Mouse (Mus musculus): ENCODE results near the gene Trim31. TPM values are rescaled to one million over a fixed set of nuclear protein-coding genes. Genes with fewer than 3 reads are reported as not detected.

Trim31 gene
- total and polyA plus RNA-seq, 2 experiments, result not detected

DNA sequence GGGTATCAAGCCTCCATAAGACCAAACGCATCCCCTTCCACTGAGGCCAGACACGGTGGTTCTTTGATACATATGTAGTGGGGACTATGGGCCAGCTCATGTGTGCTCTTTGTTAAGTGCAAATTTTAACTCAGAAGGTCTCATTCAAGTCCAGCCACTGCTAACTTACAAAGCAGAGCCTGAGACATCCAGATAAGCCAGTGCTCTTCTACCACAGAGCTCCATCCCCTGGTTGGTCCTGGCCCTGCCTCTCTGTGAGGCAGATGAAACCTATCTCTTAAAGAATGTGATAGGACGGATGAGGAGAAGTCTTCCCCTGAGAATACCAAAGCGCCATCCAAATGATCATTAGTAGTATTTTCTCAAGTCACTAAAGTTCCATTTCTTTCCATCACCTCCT lies 1.5 kb downstream of the Trim31 start:
- Histone ChIP-seq H3K27ac (replicated peaks; ENCODE audit: insufficient read depth, low read depth, low read length) (no peak overlapping the region), H3K9ac (ENCODE audit: low read depth, low read length) (no peak overlapping the region), H3K36me3 (ENCODE audit: control insufficient read depth, insufficient read depth, low read length) (no peaks in the 10 kb centered on the region), H3K27me3 (ENCODE audit: control insufficient read depth, insufficient read depth, low read length) (no peaks in the 10 kb centered on the region), H3K79me2 (ENCODE audit: control insufficient read depth, insufficient read depth, low read length) (no peaks in the 10 kb centered on the region), H3K4me1 (ENCODE audit: control insufficient read depth, insufficient read depth, low read length) (no peaks in the 10 kb centered on the region), H3K4me3 (ENCODE audit: insufficient read depth, low read depth, low read length) (no peak overlapping the region)
- DNase-seq (ENCODE audit: extremely low read depth, low read depth, low spot score), result no peak
- WGBS, result 86% methylated on average over 4 of the region's 4 CpGs
- TF ChIP-seq CTCF (IDR thresholded peaks at IDR 0.05; ENCODE audit: low read depth, low read length) (no peak), POLR2A (IDR thresholded peaks at IDR 0.05; ENCODE audit: extremely low read depth, insufficient read depth, low read length) (no peak)

DNA sequence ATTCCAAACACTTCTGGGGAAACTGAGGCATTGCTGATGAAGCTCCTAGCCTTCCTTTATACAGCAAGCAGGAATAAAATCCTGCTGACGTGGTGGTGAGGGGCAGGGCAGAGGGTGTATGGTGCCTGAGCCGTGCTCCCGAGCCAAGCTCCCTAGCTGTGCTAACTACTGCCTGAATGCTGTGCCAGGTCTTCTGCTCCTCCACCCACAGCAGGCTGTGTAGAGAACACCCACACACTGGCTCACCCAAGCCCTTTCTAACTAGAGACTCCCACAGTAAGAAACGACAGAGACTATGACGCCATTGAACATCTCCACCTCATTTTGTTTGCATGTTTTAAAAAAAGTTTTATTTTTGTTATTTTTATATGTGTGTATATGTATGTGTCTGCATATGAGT lies 2.1 kb downstream of the Trim31 start:
- TF ChIP-seq CTCF (IDR thresholded peaks at IDR 0.05; ENCODE audit: low read depth, low read length) (no peak), POLR2A (IDR thresholded peaks at IDR 0.05; ENCODE audit: extremely low read depth, insufficient read depth, low read length) (no peak)
- H3K79me2 ChIP-seq (ENCODE audit: control insufficient read depth, insufficient read depth, low read length), result no peaks in the 10 kb centered on the region
- H3K9ac ChIP-seq (ENCODE audit: low read depth, low read length), result no peak overlapping the region
- 85% methylated on average over 5 of the region's 5 CpGs for WGBS
- no peak overlapping the region for H3K27ac ChIP-seq (replicated peaks; ENCODE audit: insufficient read depth, low read depth, low read length)
- no peaks in the 10 kb centered on the region for H3K36me3 ChIP-seq (ENCODE audit: control insufficient read depth, insufficient read depth, low read length)
- H3K4me1 ChIP-seq (ENCODE audit: control insufficient read depth, insufficient read depth, low read length), result no peaks in the 10 kb centered on the region
- no peak for DNase-seq (ENCODE audit: extremely low read depth, low read depth, low spot score)
- no peaks in the 10 kb centered on the region for H3K27me3 ChIP-seq (ENCODE audit: control insufficient read depth, insufficient read depth, low read length)
- no peak overlapping the region for H3K4me3 ChIP-seq (ENCODE audit: insufficient read depth, low read depth, low read length)

DNA sequence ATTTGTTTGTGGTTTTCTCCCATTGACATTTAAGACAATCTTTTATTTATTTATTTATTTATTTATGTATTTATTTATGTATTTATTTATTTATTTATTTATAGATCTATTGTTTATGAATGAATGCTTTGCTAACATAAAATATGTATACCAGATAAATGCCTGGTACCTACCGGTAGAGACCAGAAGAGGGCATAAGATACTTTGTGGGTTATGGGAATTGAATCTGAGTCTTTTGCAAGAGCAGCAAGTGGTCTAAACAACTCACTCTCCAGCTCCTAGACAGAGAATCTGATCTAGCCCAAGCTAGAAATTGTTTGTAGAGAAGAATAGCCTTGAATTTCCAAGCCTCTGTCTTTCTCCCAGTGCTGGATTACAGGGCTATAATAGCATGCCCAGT lies 2.8 kb downstream of the Trim31 start:
- 43% methylated on average over 1 of the region's 1 CpGs for WGBS
- H3K79me2 ChIP-seq (ENCODE audit: control insufficient read depth, insufficient read depth, low read length), result no peaks in the 10 kb centered on the region
- H3K4me3 ChIP-seq (ENCODE audit: insufficient read depth, low read depth, low read length), result no peak overlapping the region
- H3K27me3 ChIP-seq (ENCODE audit: control insufficient read depth, insufficient read depth, low read length), result no peaks in the 10 kb centered on the region
- no peak overlapping the region for H3K9ac ChIP-seq (ENCODE audit: low read depth, low read length)
- no peak for DNase-seq (ENCODE audit: extremely low read depth, low read depth, low spot score)
- no peaks in the 10 kb centered on the region for H3K36me3 ChIP-seq (ENCODE audit: control insufficient read depth, insufficient read depth, low read length)
- no peak overlapping the region for H3K27ac ChIP-seq (replicated peaks; ENCODE audit: insufficient read depth, low read depth, low read length)
- no peak for TF ChIP-seq POLR2A (IDR thresholded peaks at IDR 0.05; ENCODE audit: extremely low read depth, insufficient read depth, low read length)
- no peak for TF ChIP-seq CTCF (IDR thresholded peaks at IDR 0.05; ENCODE audit: low read depth, low read length)
- H3K4me1 ChIP-seq (ENCODE audit: control insufficient read depth, insufficient read depth, low read length), result no peaks in the 10 kb centered on the region

DNA sequence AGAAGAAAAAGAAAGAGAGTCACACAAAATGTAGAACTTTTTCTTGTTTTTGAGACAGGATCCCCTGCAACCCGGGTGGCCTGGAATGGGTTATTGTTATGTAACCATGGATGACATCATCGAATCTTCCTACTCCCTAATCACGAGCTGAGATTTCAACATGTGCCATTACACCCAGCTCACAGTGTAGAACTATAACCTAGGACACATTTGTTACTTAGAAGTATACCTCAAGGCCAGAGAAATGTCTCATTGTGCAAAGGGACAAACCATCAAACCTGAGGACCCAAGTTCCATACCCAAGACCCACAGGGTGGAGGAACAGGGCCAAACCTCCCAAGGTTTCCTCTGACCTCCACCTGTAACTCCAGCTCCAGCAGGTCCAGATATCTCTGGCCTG lies 5.7 kb downstream of the Trim31 start:
- WGBS, result 36% methylated on average over 3 of the region's 3 CpGs
- Histone ChIP-seq H3K79me2 (ENCODE audit: control insufficient read depth, insufficient read depth, low read length) (no peaks in the 10 kb centered on the region), H3K9ac (ENCODE audit: low read depth, low read length) (no peak overlapping the region), H3K4me3 (ENCODE audit: insufficient read depth, low read depth, low read length) (no peak overlapping the region), H3K27ac (replicated peaks; ENCODE audit: insufficient read depth, low read depth, low read length) (no peak overlapping the region), H3K4me1 (ENCODE audit: control insufficient read depth, insufficient read depth, low read length) (no peaks in the 10 kb centered on the region), H3K27me3 (ENCODE audit: control insufficient read depth, insufficient read depth, low read length) (no peaks in the 10 kb centered on the region), H3K36me3 (ENCODE audit: control insufficient read depth, insufficient read depth, low read length) (no peaks in the 10 kb centered on the region)
- DNase-seq (ENCODE audit: extremely low read depth, low read depth, low spot score), result peak; percentile 4
- TF ChIP-seq CTCF (IDR thresholded peaks at IDR 0.05; ENCODE audit: low read depth, low read length) (no peak), POLR2A (IDR thresholded peaks at IDR 0.05; ENCODE audit: extremely low read depth, insufficient read depth, low read length) (no peak)

DNA sequence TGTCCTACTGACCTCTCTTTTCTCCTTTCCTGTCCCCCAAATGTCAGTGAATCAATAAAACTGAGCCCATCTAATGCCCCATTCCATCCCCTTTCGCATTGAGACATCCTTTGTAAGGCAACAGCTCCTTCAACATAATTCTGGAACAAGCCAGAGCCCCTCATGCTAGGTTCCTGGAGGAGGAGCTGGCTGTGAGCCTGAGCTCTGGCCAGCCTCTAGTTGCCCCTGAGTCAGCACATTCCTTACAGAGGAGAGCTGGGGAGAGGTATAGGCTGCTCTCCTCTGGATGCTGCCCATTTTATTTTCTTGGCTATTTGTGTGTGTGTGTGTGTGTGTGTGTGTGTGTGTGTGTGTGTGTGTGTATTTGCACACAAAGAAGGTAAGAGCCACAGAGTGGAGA lies 10.3 kb downstream of the Trim31 start:
- TF ChIP-seq POLR2A (IDR thresholded peaks at IDR 0.05; ENCODE audit: extremely low read depth, insufficient read depth, low read length) (no peak), CTCF (IDR thresholded peaks at IDR 0.05; ENCODE audit: low read depth, low read length) (no peak)
- no peaks in the 10 kb centered on the region for H3K27me3 ChIP-seq (ENCODE audit: control insufficient read depth, insufficient read depth, low read length)
- no peaks in the 10 kb centered on the region for H3K79me2 ChIP-seq (ENCODE audit: control insufficient read depth, insufficient read depth, low read length)
- H3K36me3 ChIP-seq (ENCODE audit: control insufficient read depth, insufficient read depth, low read length), result no peaks in the 10 kb centered on the region
- no peak overlapping the region for H3K9ac ChIP-seq (ENCODE audit: low read depth, low read length)
- no peak overlapping the region for H3K4me3 ChIP-seq (ENCODE audit: insufficient read depth, low read depth, low read length)
- no peaks in the 10 kb centered on the region for H3K4me1 ChIP-seq (ENCODE audit: control insufficient read depth, insufficient read depth, low read length)
- no peak overlapping the region for H3K27ac ChIP-seq (replicated peaks; ENCODE audit: insufficient read depth, low read depth, low read length)
- DNase-seq (ENCODE audit: extremely low read depth, low read depth, low spot score), result no peak
- 54% methylated on average over 1 of the region's 1 CpGs for WGBS

DNA sequence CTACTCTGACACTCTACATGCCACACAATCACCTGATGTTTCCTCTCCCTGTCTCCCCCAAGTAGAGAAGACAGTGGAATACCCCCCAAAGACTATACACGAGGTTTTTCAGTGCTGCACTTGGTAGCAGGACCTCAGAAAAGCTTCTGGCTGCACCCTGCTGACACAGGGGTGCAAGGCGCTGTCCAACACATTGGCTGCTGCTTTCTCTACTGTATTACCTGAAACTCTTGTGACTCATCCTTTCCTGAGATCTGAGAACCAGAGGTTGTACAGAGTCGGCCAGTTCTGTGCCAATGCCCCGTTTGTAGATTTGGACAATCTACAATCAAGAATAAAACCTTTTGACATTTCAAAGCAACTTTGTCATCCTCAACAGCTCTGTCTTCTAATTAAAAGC lies 11.9 kb downstream of the Trim31 start:
- DNase-seq (ENCODE audit: extremely low read depth, low read depth, low spot score), result no peak
- H3K27me3 ChIP-seq (ENCODE audit: control insufficient read depth, insufficient read depth, low read length), result no peaks in the 10 kb centered on the region
- no peaks in the 10 kb centered on the region for H3K79me2 ChIP-seq (ENCODE audit: control insufficient read depth, insufficient read depth, low read length)
- no peaks in the 10 kb centered on the region for H3K36me3 ChIP-seq (ENCODE audit: control insufficient read depth, insufficient read depth, low read length)
- H3K4me1 ChIP-seq (ENCODE audit: control insufficient read depth, insufficient read depth, low read length), result no peaks in the 10 kb centered on the region
- no peak overlapping the region for H3K9ac ChIP-seq (ENCODE audit: low read depth, low read length)
- H3K27ac ChIP-seq (replicated peaks; ENCODE audit: insufficient read depth, low read depth, low read length), result no peak overlapping the region
- TF ChIP-seq CTCF (IDR thresholded peaks at IDR 0.05; ENCODE audit: low read depth, low read length) (no peak), POLR2A (IDR thresholded peaks at IDR 0.05; ENCODE audit: extremely low read depth, insufficient read depth, low read length) (no peak)
- WGBS, result 50% methylated on average over 4 of the region's 4 CpGs
- H3K4me3 ChIP-seq (ENCODE audit: insufficient read depth, low read depth, low read length), result no peak overlapping the region
